Mouse (Mus musculus) heart, embryonic 11.5 days (tissue): ENCODE results near the gene Reps1. TPM values are rescaled to one million over a fixed set of nuclear protein-coding genes. Genes with fewer than 3 reads are reported as not detected.

Experiments
- ATAC-seq: fragments of 200-750 bp; cut with Nextera tagmentation; replicated peaks from 2 replicates; pipeline ENCODE4 v1.8.0; 2017; ENCODE audit warnings: moderate library complexity; ENCODE audit not compliant: insufficient number of reproducible peaks, low FRiP score, low TSS enrichment
- H3K27ac ChIP-seq: fragments of 300-500 bp; sonication (generic); 2 replicates; pipeline ENCODE4 v1.5.1; 2014; ENCODE audit warnings: mild to moderate bottlenecking, low read depth, low read length
- H3K27me3 ChIP-seq: fragments of 300-500 bp; sonication (generic); 2 replicates; pipeline ENCODE4 v1.6.1; 2014; ENCODE audit warnings: mild to moderate bottlenecking, low read length, mixed read lengths; ENCODE audit not compliant: control insufficient read depth, insufficient read depth
- H3K36me3 ChIP-seq: fragments of 300-500 bp; sonication (generic); 2 replicates; pipeline ENCODE4 v1.6.1; 2014; ENCODE audit warnings: mild to moderate bottlenecking, low read length, moderate library complexity, mixed read lengths; ENCODE audit not compliant: control insufficient read depth, insufficient read depth
- H3K4me1 ChIP-seq: fragments of 300-500 bp; sonication (generic); 2 replicates; pipeline ENCODE4 v1.6.1; 2014; ENCODE audit warnings: low read length; ENCODE audit not compliant: control insufficient read depth, insufficient read depth
- H3K4me2 ChIP-seq: fragments of 300-500 bp; sonication (generic); 2 replicates; pipeline ENCODE4 v1.6.1; 2014; ENCODE audit warnings: mild to moderate bottlenecking, moderate library complexity
- H3K4me3 ChIP-seq: fragments of 300-500 bp; sonication (generic); 2 replicates; pipeline ENCODE4 v1.5.1; 2014; ENCODE audit warnings: low read depth, low read length
- H3K9ac ChIP-seq: fragments of 300-500 bp; sonication (generic); 2 replicates; pipeline ENCODE4 v1.6.1; 2014; ENCODE audit warnings: mild to moderate bottlenecking, low read depth, low read length, moderate library complexity
- H3K9me3 ChIP-seq: fragments of 300-500 bp; sonication (generic); replicated peaks from 2 replicates; pipeline ENCODE4 v1.6.1; 2016; ENCODE audit warnings: low read length; ENCODE audit not compliant: control insufficient read depth
- WGBS: fragments of 180-500 bp; shearing (Covaris S2); extraction: QIAGEN DNeasy Blood & Tissue Kit; methylation state at CpG from one replicate; pipeline ENCODE4 v1.1.7; 2014; ENCODE audit not compliant: insufficient replicate concordance; 5-methylcytosine and 5-hydroxymethylcytosine counted together
- polyA plus RNA-seq: library from polyadenylated mRNA; unstranded; fragments of >200 nt; fragmentation: Nextera tagmentation; extraction: Ambion mirVana; gene quantifications from 2 replicates; pipeline ENCODE4 v1.2.1, GENCODE M21; 2014

The Reps1 gene
- polyA plus RNA-seq, 1 experiment from 2014 or later: 20.3 TPM

DNA sequence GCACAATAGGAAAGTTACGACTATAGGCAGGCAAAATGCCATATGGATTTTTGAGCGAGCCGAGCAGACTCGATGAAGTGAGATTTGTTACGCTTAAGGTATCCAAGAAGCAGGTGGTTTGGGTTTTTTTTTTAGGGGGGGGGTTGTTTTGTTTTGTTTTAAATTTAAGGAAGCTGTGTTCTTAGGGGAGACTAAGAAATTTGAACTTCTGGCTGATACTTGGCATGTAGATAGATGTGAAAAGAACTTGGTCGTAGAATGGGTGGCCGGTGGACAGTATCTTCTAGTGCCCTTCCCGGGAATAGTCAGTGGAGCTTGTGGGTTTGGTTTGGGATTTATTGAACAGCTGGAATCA, 707 bp downstream of the Reps1 start:
- H3K4me1 ChIP-seq: peaks cover 18% of the 10 kb centered on the region
- no peaks in the 10 kb centered on the region for H3K27me3 ChIP-seq
- no peak for ATAC-seq
- peak overlapping the region; percentile 90; the same call in 1 of the 2 replicates for H3K27ac ChIP-seq
- no peaks in the 10 kb centered on the region for H3K36me3 ChIP-seq
- 1% methylated on average over 8 of the region's 8 CpGs for WGBS
- peak overlapping the region; percentile 91 for H3K9ac ChIP-seq
- H3K4me2 ChIP-seq: peak overlapping the region; percentile 79
- H3K9me3 ChIP-seq: no peaks in the 10 kb centered on the region
- peak overlapping the region; percentile 84 for H3K4me3 ChIP-seq

DNA sequence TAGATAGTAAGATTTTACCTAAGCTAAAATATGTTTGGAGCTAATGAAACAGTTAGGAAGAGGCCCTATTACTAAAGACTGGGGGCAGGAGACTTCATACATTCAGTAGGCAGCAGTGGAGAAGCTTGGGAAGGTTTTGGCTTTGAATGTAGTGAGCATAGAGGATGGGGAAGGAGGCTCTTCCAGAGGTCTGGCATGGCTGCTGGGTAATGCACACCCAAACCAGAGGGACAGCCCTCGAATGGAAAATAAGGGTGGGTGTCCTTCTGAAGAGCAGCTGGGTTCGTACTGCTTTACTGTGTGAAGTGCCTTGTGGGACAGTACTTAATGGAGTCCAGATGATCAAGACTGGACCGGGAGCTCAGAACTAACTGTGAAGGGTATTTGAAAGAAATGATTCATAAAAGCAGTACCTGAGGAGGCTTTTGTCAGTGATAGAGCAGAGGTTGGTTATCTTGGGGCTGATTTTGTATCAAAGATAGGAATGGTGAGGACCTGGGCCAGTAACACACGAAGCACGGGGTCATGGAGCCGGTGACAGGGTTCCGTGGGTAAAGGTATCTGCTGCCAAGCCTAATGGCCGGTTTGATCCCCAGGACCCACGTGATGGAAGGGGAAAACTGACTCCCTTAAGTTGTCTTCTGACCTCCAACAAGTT, 3.1 kb downstream of the Reps1 start:
- ATAC-seq: no peak
- Histone ChIP-seq H3K4me3 (no peak overlapping the region), H3K9me3 (no peaks in the 10 kb centered on the region), H3K4me1 (peaks cover 17% of the 10 kb centered on the region), H3K9ac (no peak overlapping the region), H3K4me2 (no peak overlapping the region; the same call in 1 of the 2 replicates), H3K36me3 (no peaks in the 10 kb centered on the region), H3K27me3 (no peaks in the 10 kb centered on the region), H3K27ac (no peak overlapping the region)
- 82% methylated on average over 9 of the region's 9 CpGs for WGBS

DNA sequence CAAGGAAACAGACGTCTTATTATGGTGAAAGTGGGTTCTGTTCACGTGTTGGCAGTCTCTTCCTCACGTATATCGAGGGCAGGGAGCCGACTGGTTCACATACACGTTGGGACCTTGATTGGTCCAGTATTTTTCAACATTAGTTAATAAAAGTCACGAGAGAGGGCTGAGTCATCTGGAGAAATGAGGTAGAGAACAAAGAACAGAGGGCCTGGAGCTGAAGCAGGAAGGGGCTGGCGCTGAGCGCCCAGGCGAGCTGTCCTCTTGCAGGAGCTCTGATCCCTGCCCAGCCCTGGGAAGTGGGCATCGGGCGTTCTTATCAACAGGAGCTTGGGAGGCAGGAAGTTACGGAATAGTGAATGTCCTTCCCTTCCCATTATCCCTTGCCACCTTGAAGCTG, 4.1 kb downstream of the Reps1 start:
- 68% methylated on average over 13 of the region's 13 CpGs for WGBS
- no peaks in the 10 kb centered on the region for H3K36me3 ChIP-seq
- H3K27me3 ChIP-seq: no peaks in the 10 kb centered on the region
- ATAC-seq: no peak
- H3K9me3 ChIP-seq: no peaks in the 10 kb centered on the region
- H3K4me2 ChIP-seq: no peak overlapping the region
- H3K9ac ChIP-seq: no peak overlapping the region
- no peak overlapping the region for H3K27ac ChIP-seq
- H3K4me1 ChIP-seq: peaks cover 17% of the 10 kb centered on the region
- H3K4me3 ChIP-seq: no peak overlapping the region

DNA sequence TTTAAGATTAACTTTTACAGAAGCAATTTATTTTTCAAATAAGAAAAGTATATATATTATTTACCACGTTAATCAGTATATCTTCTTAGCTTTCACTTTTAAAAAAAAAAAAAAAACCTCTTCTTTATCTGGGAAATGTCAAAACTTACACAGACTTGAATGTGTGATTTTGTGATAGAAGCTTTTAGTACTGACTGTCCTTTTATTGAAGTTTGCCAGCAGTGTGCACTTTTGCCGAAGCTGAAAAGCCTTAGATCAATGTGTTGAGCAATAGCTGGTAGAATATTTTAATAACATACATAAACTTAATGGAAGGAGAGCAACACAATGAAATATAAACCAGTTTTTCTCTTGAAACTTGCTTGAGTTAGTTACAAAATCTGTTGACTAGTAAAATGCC, 5.1 kb downstream of the Reps1 start:
- no peak for ATAC-seq
- no peaks in the 10 kb centered on the region for H3K36me3 ChIP-seq
- H3K27ac ChIP-seq: no peak overlapping the region
- no peak overlapping the region for H3K4me3 ChIP-seq
- peaks cover 17% of the 10 kb centered on the region for H3K4me1 ChIP-seq
- H3K9ac ChIP-seq: no peak overlapping the region
- no peaks in the 10 kb centered on the region for H3K9me3 ChIP-seq
- H3K27me3 ChIP-seq: no peaks in the 10 kb centered on the region
- H3K4me2 ChIP-seq: no peak overlapping the region
- WGBS: 88% methylated on average over 2 of the region's 2 CpGs

DNA sequence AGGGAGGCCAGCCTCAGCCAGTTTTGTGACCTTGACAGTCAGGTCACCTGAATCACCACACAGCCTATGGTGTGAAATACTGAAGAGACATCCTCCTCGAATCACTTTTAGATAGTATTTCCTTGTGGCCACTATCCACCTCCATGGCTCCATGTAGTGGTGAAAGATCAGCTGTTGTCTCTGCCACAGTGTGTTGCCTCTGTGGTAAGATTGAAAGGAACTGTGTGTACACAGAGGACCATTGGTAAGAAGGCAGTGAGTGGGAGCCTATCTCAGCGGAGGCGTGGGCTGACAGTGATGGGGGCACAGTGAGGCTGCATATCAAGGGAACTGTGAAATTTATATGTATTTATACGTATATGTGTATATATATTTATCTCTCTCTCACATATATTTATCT, 5.9 kb downstream of the Reps1 start:
- Histone ChIP-seq H3K4me1 (peaks cover 23% of the 10 kb centered on the region), H3K27ac (no peak overlapping the region), H3K36me3 (no peaks in the 10 kb centered on the region), H3K4me2 (no peak overlapping the region), H3K9me3 (no peaks in the 10 kb centered on the region), H3K27me3 (no peaks in the 10 kb centered on the region), H3K9ac (no peak overlapping the region), H3K4me3 (no peak overlapping the region)
- 80% methylated on average over 4 of the region's 4 CpGs for WGBS
- no peak for ATAC-seq

DNA sequence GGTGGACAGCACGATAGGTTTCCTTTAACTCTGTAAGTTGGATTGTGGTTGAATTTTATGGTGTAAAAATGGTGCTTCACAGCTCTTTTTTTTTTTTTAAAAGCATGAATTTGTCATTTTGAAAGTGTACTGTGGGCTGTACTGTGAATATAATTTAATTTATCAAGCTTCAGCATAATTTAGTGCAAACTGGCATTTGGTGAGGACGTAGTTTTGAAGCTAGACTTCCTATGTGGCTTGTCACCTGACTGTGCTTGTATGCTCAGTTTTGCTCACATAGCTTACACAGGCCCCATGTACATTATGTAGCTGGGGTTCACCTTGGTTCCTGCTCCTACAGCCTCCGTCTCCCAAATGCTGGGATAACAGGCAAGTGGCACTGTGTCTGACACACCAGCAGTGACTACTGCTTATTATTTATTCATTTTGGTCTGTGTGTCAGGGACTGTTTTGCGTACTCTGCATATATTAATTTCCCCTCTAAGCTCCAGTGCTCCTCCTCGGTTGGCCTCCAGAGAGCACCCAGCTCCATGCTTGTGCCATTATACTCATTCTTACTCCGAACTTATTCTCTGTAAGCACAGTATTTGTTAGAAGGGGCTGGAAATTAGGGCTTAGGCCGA, 9.1 kb downstream of the Reps1 start:
- ATAC-seq: no peak
- H3K9ac ChIP-seq: no peak overlapping the region
- no peaks in the 10 kb centered on the region for H3K27me3 ChIP-seq
- H3K4me2 ChIP-seq: no peak overlapping the region
- no peaks in the 10 kb centered on the region for H3K36me3 ChIP-seq
- peaks cover 20% of the 10 kb centered on the region for H3K4me1 ChIP-seq
- no peaks in the 10 kb centered on the region for H3K9me3 ChIP-seq
- WGBS: 89% methylated on average over 7 of the region's 7 CpGs
- H3K27ac ChIP-seq: no peak overlapping the region
- H3K4me3 ChIP-seq: no peak overlapping the region

DNA sequence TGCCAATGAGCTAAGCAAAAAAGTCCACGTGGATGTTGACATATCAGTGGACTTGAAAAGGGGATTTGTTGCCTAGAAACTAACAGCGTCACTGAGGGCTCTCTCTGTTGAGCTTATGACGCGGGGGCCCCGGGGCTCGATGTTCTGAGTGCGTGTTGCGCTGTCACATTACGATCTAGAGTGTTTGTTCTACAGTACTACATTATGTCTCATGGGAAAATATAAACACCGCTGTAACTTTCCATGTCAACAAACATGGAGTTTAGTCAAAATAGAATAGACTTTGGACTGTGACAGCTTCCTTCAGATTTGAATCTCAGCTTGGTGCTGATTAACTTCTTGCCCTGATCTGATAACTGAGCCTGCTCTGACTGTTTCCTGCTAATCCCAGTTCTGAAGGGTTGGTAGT, 10.4 kb downstream of the Reps1 start:
- no peak overlapping the region for H3K4me3 ChIP-seq

DNA sequence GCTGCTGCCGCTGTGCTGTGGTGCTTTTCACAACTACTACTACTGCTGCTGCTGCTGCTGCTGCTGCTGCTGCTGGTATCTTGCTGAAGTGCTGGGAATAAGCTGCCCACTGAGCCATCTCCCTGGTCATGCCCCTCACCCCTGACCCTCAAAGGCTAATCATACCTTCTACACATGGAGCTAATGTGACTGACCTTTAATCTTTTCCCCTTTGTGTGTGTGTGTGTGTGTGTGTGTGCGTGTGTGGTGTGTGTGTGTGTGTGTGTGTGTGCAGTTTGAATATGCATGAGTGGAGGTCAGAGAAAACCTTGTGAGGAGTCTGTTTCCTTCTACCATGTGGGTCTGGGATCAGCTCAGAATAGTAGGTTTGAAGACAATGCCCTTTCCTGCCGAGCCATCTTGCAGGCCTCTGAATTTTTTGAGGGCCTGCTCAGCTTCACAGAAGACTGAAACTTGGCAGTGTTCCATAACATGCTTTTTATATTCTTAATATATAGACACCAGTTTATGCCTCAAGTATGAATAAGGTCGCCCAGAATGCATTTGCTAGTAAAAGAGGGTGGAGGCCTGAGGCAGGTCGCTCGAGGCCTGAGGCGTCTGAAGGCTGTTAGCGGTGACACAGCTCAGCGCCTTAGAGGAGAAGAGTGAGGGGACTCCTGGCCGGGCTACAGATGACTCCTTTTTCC, 12.2 kb downstream of the Reps1 start:
- ATAC-seq: 0 out of 2 replicates have a peak, but pooled peaks have one; percentile 26
- WGBS: 62% methylated on average over 10 of the region's 10 CpGs
- H3K9me3 ChIP-seq: no peaks in the 10 kb centered on the region
- H3K27me3 ChIP-seq: no peaks in the 10 kb centered on the region
- H3K9ac ChIP-seq: no peak overlapping the region
- no peak overlapping the region for H3K4me2 ChIP-seq
- no peaks in the 10 kb centered on the region for H3K36me3 ChIP-seq
- H3K4me3 ChIP-seq: no peak overlapping the region
- H3K4me1 ChIP-seq: peaks cover 31% of the 10 kb centered on the region
- peak overlapping the region; percentile 32; the same call in 1 of the 2 replicates for H3K27ac ChIP-seq

More for the DNA sequence above, 10.4 kb downstream of the Reps1 start:
- Histone ChIP-seq H3K27me3 (no peaks in the 10 kb centered on the region), H3K36me3 (no peaks in the 10 kb centered on the region), H3K4me2 (no peak overlapping the region), H3K9ac (no peak overlapping the region), H3K27ac (no peak overlapping the region), H3K4me1 (peaks cover 31% of the 10 kb centered on the region), H3K9me3 (no peaks in the 10 kb centered on the region)
- 74% methylated on average over 10 of the region's 10 CpGs for WGBS
- no peak for ATAC-seq
